Mouse (Mus musculus): ENCODE measurements around the gene Spry1. TPM values are rescaled to one million over a fixed set of nuclear protein-coding genes. Genes with fewer than 3 reads are reported as not detected.

Gene Spry1
- polyA plus RNA-seq, 1 experiment, result not detected

- Histone ChIP-seq H3K27ac (ENCODE audit: insufficient read depth, low read depth, low read length) (no peak overlapping the region), H3K4me3 (ENCODE audit: insufficient read depth, low read depth, low read length) (no peak overlapping the region), H3K4me1 (ENCODE audit: control insufficient read depth, insufficient read depth, low read length) (peaks cover 7% of the 10 kb centered on the region)
- TF ChIP-seq POLR2A (IDR thresholded peaks at IDR 0.05; ENCODE audit: insufficient read depth, low read depth, low read length) (no peak), CTCF (IDR thresholded peaks at IDR 0.05; ENCODE audit: insufficient read depth, low read depth, low read length) (no peak)
- 57% methylated on average over 10 of the region's 10 CpGs for WGBS
Observed at GRCm38 (mm10) chr3:37605876-37606238, 33.9 kb upstream of the Spry1 start.

GRCm38 (mm10) chr3:37608926-37609325, 30.8 kb upstream of the Spry1 start:
- 98% methylated on average over 4 of the region's 4 CpGs for WGBS
- no peak overlapping the region for H3K27ac ChIP-seq (ENCODE audit: insufficient read depth, low read depth, low read length)
- TF ChIP-seq POLR2A (IDR thresholded peaks at IDR 0.05; ENCODE audit: insufficient read depth, low read depth, low read length), result no peak
- no peak for TF ChIP-seq CTCF (IDR thresholded peaks at IDR 0.05; ENCODE audit: insufficient read depth, low read depth, low read length)
- H3K4me3 ChIP-seq (ENCODE audit: insufficient read depth, low read depth, low read length), result no peak overlapping the region
- H3K4me1 ChIP-seq (ENCODE audit: control insufficient read depth, insufficient read depth, low read length), result peaks cover 7% of the 10 kb centered on the region

- no peak overlapping the region for H3K27ac ChIP-seq (ENCODE audit: insufficient read depth, low read depth, low read length)
- WGBS, result 100% methylated on average over 2 of the region's 2 CpGs
- H3K4me1 ChIP-seq (ENCODE audit: control insufficient read depth, insufficient read depth, low read length), result peaks cover 3% of the 10 kb centered on the region
- no peak for TF ChIP-seq POLR2A (IDR thresholded peaks at IDR 0.05; ENCODE audit: insufficient read depth, low read depth, low read length)
- TF ChIP-seq CTCF (IDR thresholded peaks at IDR 0.05; ENCODE audit: insufficient read depth, low read depth, low read length), result no peak
- no peak overlapping the region for H3K4me3 ChIP-seq (ENCODE audit: insufficient read depth, low read depth, low read length)
Observed at GRCm38 (mm10) chr3:37610670-37611069, 29.1 kb upstream of the Spry1 start.

GRCm38 (mm10) chr3:37613722-37614121, 26.0 kb upstream of the Spry1 start:
- no peak overlapping the region for H3K4me3 ChIP-seq (ENCODE audit: insufficient read depth, low read depth, low read length)
- 71% methylated on average over 10 of the region's 10 CpGs for WGBS
- H3K27ac ChIP-seq (ENCODE audit: insufficient read depth, low read depth, low read length), result no peak overlapping the region
- TF ChIP-seq POLR2A (IDR thresholded peaks at IDR 0.05; ENCODE audit: insufficient read depth, low read depth, low read length), result no peak
- no peak for TF ChIP-seq CTCF (IDR thresholded peaks at IDR 0.05; ENCODE audit: insufficient read depth, low read depth, low read length)
- H3K4me1 ChIP-seq (ENCODE audit: control insufficient read depth, insufficient read depth, low read length), result no peaks in the 10 kb centered on the region

GRCm38 (mm10) chr3:37614878-37615650, 24.7 kb upstream of the Spry1 start:
- no peak overlapping the region for H3K4me3 ChIP-seq (ENCODE audit: insufficient read depth, low read depth, low read length)
- no peaks in the 10 kb centered on the region for H3K4me1 ChIP-seq (ENCODE audit: control insufficient read depth, insufficient read depth, low read length)
- WGBS, result 95% methylated on average over 10 of the region's 10 CpGs
- no peak overlapping the region for H3K27ac ChIP-seq (ENCODE audit: insufficient read depth, low read depth, low read length)
- TF ChIP-seq CTCF (IDR thresholded peaks at IDR 0.05; ENCODE audit: insufficient read depth, low read depth, low read length) (no peak), POLR2A (IDR thresholded peaks at IDR 0.05; ENCODE audit: insufficient read depth, low read depth, low read length) (no peak)

GRCm38 (mm10) chr3:37616586-37617547, 22.9 kb upstream of the Spry1 start:
- no peak overlapping the region for H3K4me3 ChIP-seq (ENCODE audit: insufficient read depth, low read depth, low read length)
- TF ChIP-seq POLR2A (IDR thresholded peaks at IDR 0.05; ENCODE audit: insufficient read depth, low read depth, low read length), result no peak
- no peak for TF ChIP-seq CTCF (IDR thresholded peaks at IDR 0.05; ENCODE audit: insufficient read depth, low read depth, low read length)
- H3K4me1 ChIP-seq (ENCODE audit: control insufficient read depth, insufficient read depth, low read length), result no peaks in the 10 kb centered on the region
- 64% methylated on average over 21 of the region's 21 CpGs for WGBS
- H3K27ac ChIP-seq (ENCODE audit: insufficient read depth, low read depth, low read length), result no peak overlapping the region

GRCm38 (mm10) chr3:37632246-37632645, 7.5 kb upstream of the Spry1 start:
- Histone ChIP-seq H3K27ac (ENCODE audit: insufficient read depth, low read depth, low read length) (no peak overlapping the region), H3K4me3 (ENCODE audit: insufficient read depth, low read depth, low read length) (no peak overlapping the region), H3K4me1 (ENCODE audit: control insufficient read depth, insufficient read depth, low read length) (no peaks in the 10 kb centered on the region)
- TF ChIP-seq POLR2A (IDR thresholded peaks at IDR 0.05; ENCODE audit: insufficient read depth, low read depth, low read length), result no peak
- TF ChIP-seq CTCF (IDR thresholded peaks at IDR 0.05; ENCODE audit: insufficient read depth, low read depth, low read length), result no peak
- 84% methylated on average over 6 of the region's 6 CpGs for WGBS

GRCm38 (mm10) chr3:37632751-37633150, 7.0 kb upstream of the Spry1 start:
- 90% methylated on average over 3 of the region's 3 CpGs for WGBS
- Histone ChIP-seq H3K4me1 (ENCODE audit: control insufficient read depth, insufficient read depth, low read length) (no peaks in the 10 kb centered on the region), H3K27ac (ENCODE audit: insufficient read depth, low read depth, low read length) (no peak overlapping the region), H3K4me3 (ENCODE audit: insufficient read depth, low read depth, low read length) (no peak overlapping the region)
- no peak for TF ChIP-seq POLR2A (IDR thresholded peaks at IDR 0.05; ENCODE audit: insufficient read depth, low read depth, low read length)
- no peak for TF ChIP-seq CTCF (IDR thresholded peaks at IDR 0.05; ENCODE audit: insufficient read depth, low read depth, low read length)

- 54% methylated on average over 4 of the region's 4 CpGs for WGBS
- no peak for TF ChIP-seq POLR2A (IDR thresholded peaks at IDR 0.05; ENCODE audit: insufficient read depth, low read depth, low read length)
- no peak for TF ChIP-seq CTCF (IDR thresholded peaks at IDR 0.05; ENCODE audit: insufficient read depth, low read depth, low read length)
- Histone ChIP-seq H3K4me1 (ENCODE audit: control insufficient read depth, insufficient read depth, low read length) (no peaks in the 10 kb centered on the region), H3K27ac (ENCODE audit: insufficient read depth, low read depth, low read length) (no peak overlapping the region), H3K4me3 (ENCODE audit: insufficient read depth, low read depth, low read length) (no peak overlapping the region)
Observed at GRCm38 (mm10) chr3:37634648-37635047, 5.1 kb upstream of the Spry1 start.
